Mouse (Mus musculus): ENCODE results near the gene Slc4a4.

DNA sequence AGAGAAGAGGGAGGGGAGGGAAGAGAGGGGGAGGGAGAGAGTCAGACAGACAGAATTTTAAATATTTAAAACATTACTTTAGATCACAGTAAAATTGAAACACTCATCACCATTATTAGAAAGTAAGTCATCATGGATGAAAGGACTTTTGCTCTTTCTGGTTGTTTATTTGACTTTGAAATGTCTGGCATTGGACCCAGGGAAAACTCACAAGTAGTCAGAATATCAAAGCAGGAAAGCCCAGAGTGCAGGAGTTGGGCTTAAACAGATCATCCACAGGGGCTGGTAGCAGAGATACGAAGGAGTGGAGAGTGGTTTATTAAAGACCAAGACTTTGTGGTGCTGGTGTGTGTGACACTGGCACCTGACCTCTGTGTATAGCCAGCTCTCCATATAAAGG, 191.1 kb downstream of the Slc4a4 start:
- TF ChIP-seq CTCF (IDR thresholded peaks at IDR 0.05; ENCODE audit: borderline replicate concordance, extremely low read depth, insufficient read depth, insufficient read length) (no peak), POLR2A (IDR thresholded peaks at IDR 0.05; ENCODE audit: borderline replicate concordance, extremely low read depth, insufficient read depth, insufficient read length, poor library complexity, severe bottlenecking) (no peak)
